In genomic region chr1:37628749-37629148, GRCm38 (mm10) we compare ENCODE assay signal across 14 mouse cellular contexts.
DNase-seq lines count a peak whose midpoint lies in the region; ATAC-seq lines count a peak whose summit lies in the region.
"Had no signal": no experiment of that assay in that cellular context is flagged by ENCODE, and none has a peak within 500 bp of the region (broad histone marks: within the 10 kb centered on the region; RNA-seq: fewer than 3 reads in every experiment).

No protein-coding gene starts in this region.

- H3K27ac ChIP-seq in hindbrain, embryonic 14.5 days = no peak overlapping the region
- no peak overlapping the region for H3K27ac ChIP-seq in hindbrain, embryonic 13.5 days
- H3K27ac ChIP-seq in limb, embryonic 10.5 days = no peak overlapping the region
- H3K27ac ChIP-seq: heart, embryonic 15.5 days; intestine, embryonic 15.5 days; liver, embryonic 14.5 days; midbrain, embryonic 13.5 days had no signal

- 67% methylated on average over 6 of the region's 6 CpGs for WGBS in hindbrain, embryonic 14.5 days
- 70% methylated on average over 6 of the region's 6 CpGs for WGBS in hindbrain, embryonic 13.5 days
- 48% methylated on average over 6 of the region's 6 CpGs for whole genome bisulfite sequencing in limb, embryonic 10.5 days

- intact Hi-C loops in left cerebral cortex, postnatal 25 days (cut with DNase I) = loop anchor here (5.0 kb wide), 1 partner anchor 86 kb away; the partner anchor contains the start of gene Mgat4a

- H3K9ac ChIP-seq in hindbrain, embryonic 14.5 days = no peak overlapping the region
- H3K9ac ChIP-seq in hindbrain, embryonic 13.5 days = no peak overlapping the region
- H3K9ac ChIP-seq: heart, embryonic 15.5 days; intestine, embryonic 15.5 days; liver, embryonic 14.5 days; midbrain, embryonic 13.5 days had no signal

- peak; percentile 31 for DNase-seq in hindbrain, embryonic 14.5 days (ENCODE audit: low spot score)
- DNase-seq in brain, adult 2 months (ENCODE audit: low read depth, low spot score) = peak; percentile 93
- DNase-seq in cerebellum, adult 18-20 months = peak; percentile 64 to 76
- DNase-seq in left cerebral cortex, postnatal 25 days (ENCODE audit: low spot score in 2 of 2) = peak; percentile 49 to 80
- DNase-seq in limb, embryonic 10.5 days (ENCODE audit: low spot score) = no peak
- DNase-seq: gastrocnemius, postnatal 36 days; kidney, postnatal 10 days; lung, postnatal 36 days had no signal

- H3K9me3 ChIP-seq in hindbrain, embryonic 14.5 days (ENCODE audit: control insufficient read depth, low read length) = no peaks in the 10 kb centered on the region
- H3K9me3 ChIP-seq in hindbrain, embryonic 13.5 days = no peaks in the 10 kb centered on the region
- H3K9me3 ChIP-seq in limb, embryonic 10.5 days (replicated peaks) = no peaks in the 10 kb centered on the region
- H3K9me3 ChIP-seq: heart, embryonic 15.5 days; intestine, embryonic 15.5 days; midbrain, embryonic 13.5 days had no signal

- no peak for ATAC-seq in hindbrain, embryonic 14.5 days (ENCODE audit: low FRiP score)
- no peak for ATAC-seq in hindbrain, embryonic 13.5 days (ENCODE audit: low FRiP score)
- no peak for ATAC-seq in CD4-positive, CD25-positive, alpha-beta regulatory T cell, adult 4 months
- ATAC-seq: intestine, embryonic 15.5 days; midbrain, embryonic 13.5 days had no signal

- H3K4me2 ChIP-seq in hindbrain, embryonic 14.5 days (replicated peaks) = no peak overlapping the region
- no peak overlapping the region for H3K4me2 ChIP-seq in hindbrain, embryonic 13.5 days
- H3K4me2 ChIP-seq: heart, embryonic 15.5 days; intestine, embryonic 15.5 days; midbrain, embryonic 13.5 days had no signal

- no peaks in the 10 kb centered on the region for H3K27me3 ChIP-seq in hindbrain, embryonic 14.5 days (ENCODE audit: control insufficient read depth, insufficient read depth, low read length)
- 0 out of 2 replicates have a peak, but pooled peaks cover 2% of the 10 kb centered on the region for H3K27me3 ChIP-seq in hindbrain, embryonic 13.5 days
- H3K27me3 ChIP-seq in limb, embryonic 10.5 days (ENCODE audit: low read depth, poor library complexity, severe bottlenecking) = no peaks in the 10 kb centered on the region
- H3K27me3 ChIP-seq: heart, embryonic 15.5 days; intestine, embryonic 15.5 days; midbrain, embryonic 13.5 days had no signal

- no peaks in the 10 kb centered on the region for H3K4me1 ChIP-seq in hindbrain, embryonic 14.5 days (replicated peaks; ENCODE audit: control insufficient read depth, insufficient read depth, low read length)
- H3K4me1 ChIP-seq in hindbrain, embryonic 13.5 days (replicated peaks) = no peaks in the 10 kb centered on the region
- H3K4me1 ChIP-seq in limb, embryonic 10.5 days = peaks cover 9% of the 10 kb centered on the region
- H3K4me1 ChIP-seq: heart, embryonic 15.5 days; intestine, embryonic 15.5 days; midbrain, embryonic 13.5 days had no signal

- no peak overlapping the region for H3K4me3 ChIP-seq in hindbrain, embryonic 14.5 days (replicated peaks; ENCODE audit: low read length)
- H3K4me3 ChIP-seq in hindbrain, embryonic 13.5 days = no peak overlapping the region
- no peak overlapping the region for H3K4me3 ChIP-seq in limb, embryonic 10.5 days
- H3K4me3 ChIP-seq: heart, embryonic 15.5 days; intestine, embryonic 15.5 days; midbrain, embryonic 13.5 days had no signal

- no peaks in the 10 kb centered on the region for H3K36me3 ChIP-seq in hindbrain, embryonic 14.5 days (replicated peaks; ENCODE audit: control insufficient read depth, insufficient read depth)
- no peaks in the 10 kb centered on the region for H3K36me3 ChIP-seq in hindbrain, embryonic 13.5 days
- H3K36me3 ChIP-seq in limb, embryonic 10.5 days = no peaks in the 10 kb centered on the region
- H3K36me3 ChIP-seq: heart, embryonic 15.5 days; intestine, embryonic 15.5 days; midbrain, embryonic 13.5 days had no signal
